ENCODE assay signal across 18 mouse cellular contexts in genomic region chr5:27874211-27874610, GRCm38 (mm10). TPM values are rescaled to one million over a fixed set of nuclear protein-coding genes. Genes with fewer than 3 reads are reported as not detected.
DNase-seq lines count a peak whose midpoint lies in the region; ATAC-seq and TF ChIP-seq lines count a peak whose summit lies in the region.
"Had no signal": no experiment of that assay in that cellular context is flagged by ENCODE, and none has a peak within 500 bp of the region (broad histone marks: within the 10 kb centered on the region; RNA-seq: fewer than 3 reads in every experiment).

No protein-coding gene starts in this region.

- intact Hi-C loops in left cerebral cortex, adult 2 months (cut with DNase I) = loop anchor here (1.0 kb wide), 1 partner anchor 32 kb away; no protein-coding TSS in a partner anchor
- intact Hi-C loops in left cerebral cortex, postnatal 10 days (cut with DNase I) = no loop called here
- intact Hi-C loops in heart, postnatal 36 days (cut with DNase I) = no loop called here

- 82% methylated on average over 5 of the region's 5 CpGs for WGBS in forebrain, embryonic 13.5 days
- 72% methylated on average over 5 of the region's 5 CpGs for WGBS in hindbrain, postnatal 0 days

- TF ChIP-seq CTCF in left cerebral cortex, adult 2 months (IDR thresholded peaks at IDR 0.05) = no peak
- no peak for TF ChIP-seq CTCF in hindbrain, postnatal 0 days (IDR thresholded peaks at IDR 0.05; ENCODE audit: low read depth)

- H3K4me2 ChIP-seq in forebrain, embryonic 13.5 days = no peak overlapping the region
- no peak overlapping the region for H3K4me2 ChIP-seq in hindbrain, postnatal 0 days (ENCODE audit: low read depth, low read length)
- H3K4me2 ChIP-seq: heart, embryonic 13.5 days; limb, embryonic 15.5 days had no signal

- ATAC-seq in forebrain, embryonic 13.5 days = no peak
- no peak for ATAC-seq in hindbrain, postnatal 0 days

- no peaks in the 10 kb centered on the region for H3K27me3 ChIP-seq in forebrain, embryonic 13.5 days
- H3K27me3 ChIP-seq in hindbrain, postnatal 0 days (ENCODE audit: insufficient read depth, low read length) = no peaks in the 10 kb centered on the region
- H3K27me3 ChIP-seq: heart, embryonic 13.5 days; limb, embryonic 15.5 days had no signal

- H3K9ac ChIP-seq in forebrain, embryonic 13.5 days = no peak overlapping the region
- no peak overlapping the region for H3K9ac ChIP-seq in hindbrain, postnatal 0 days (replicated peaks; ENCODE audit: low read length)
- H3K9ac ChIP-seq: heart, embryonic 13.5 days; limb, embryonic 15.5 days had no signal

- peaks cover 14% of the 10 kb centered on the region for H3K4me1 ChIP-seq in forebrain, embryonic 13.5 days
- H3K4me1 ChIP-seq in hindbrain, postnatal 0 days (ENCODE audit: insufficient read depth, low read length) = peaks cover 9% of the 10 kb centered on the region; the same call in 1 of the 2 replicates
- H3K4me1 ChIP-seq: heart, embryonic 13.5 days; limb, embryonic 15.5 days had no signal

- no peak overlapping the region for H3K4me3 ChIP-seq in left cerebral cortex, adult 2 months
- H3K4me3 ChIP-seq in forebrain, embryonic 13.5 days = no peak overlapping the region
- H3K4me3 ChIP-seq in hindbrain, postnatal 0 days (ENCODE audit: low read length) = no peak overlapping the region
- H3K4me3 ChIP-seq: gastrocnemius, adult 2 months; heart, embryonic 13.5 days; limb, embryonic 15.5 days had no signal

- DNase-seq in left cerebral cortex, adult 2 months (ENCODE audit: extremely low spot score in 1 of 2, low spot score in 2 of 2) = no peak
- no peak for DNase-seq in left cerebral cortex, postnatal 10 days (ENCODE audit: extremely low spot score in 1 of 2, low spot score in 2 of 2)
- DNase-seq in frontal cortex, postnatal 36 days (ENCODE audit: low spot score in 2 of 2) = peak; percentile 8 to 42
- DNase-seq in hindbrain, postnatal 0 days (ENCODE audit: low spot score) = no peak
- DNase-seq in embryo, embryonic 11 days = no peak
- no peak for DNase-seq in heart, postnatal 36 days
- DNase-seq: adrenal gland, postnatal 36 days; gastrocnemius, adult 2 months; kidney, adult 11 months; kidney, postnatal 10 days; lung, postnatal 10 days had no signal

- peak overlapping the region; percentile 88 for H3K27ac ChIP-seq in left cerebral cortex, adult 2 months
- peak overlapping the region; percentile 76 for H3K27ac ChIP-seq in forebrain, embryonic 13.5 days
- 0 out of 2 replicates have a peak overlapping the region, but pooled peaks have one; percentile 38 for H3K27ac ChIP-seq in hindbrain, postnatal 0 days
- H3K27ac ChIP-seq: gastrocnemius, adult 2 months; heart, embryonic 13.5 days; limb, embryonic 15.5 days had no signal

- no peaks in the 10 kb centered on the region for H3K9me3 ChIP-seq in forebrain, embryonic 13.5 days (replicated peaks)
- no peaks in the 10 kb centered on the region for H3K9me3 ChIP-seq in hindbrain, postnatal 0 days (ENCODE audit: low read length)
- H3K9me3 ChIP-seq: heart, embryonic 13.5 days; limb, embryonic 15.5 days had no signal

- H3K36me3 ChIP-seq in forebrain, embryonic 13.5 days (ENCODE audit: poor library complexity, severe bottlenecking) = no peaks in the 10 kb centered on the region
- H3K36me3 ChIP-seq in hindbrain, postnatal 0 days (ENCODE audit: insufficient read depth, low read length) = no peaks in the 10 kb centered on the region
- H3K36me3 ChIP-seq: heart, embryonic 13.5 days; limb, embryonic 15.5 days had no signal

RNA-seq across cellular contexts. Expression of gene Htr5a, which starts 32.3 kb away (rescaled TPM):
- total RNA-seq in left cerebral cortex, adult 2 months (2021) = 10 to 100 TPM; 14.5 to 14.7 TPM
- 10 to 100 TPM; 12.8 to 12.9 TPM for total RNA-seq in left cerebral cortex, postnatal 10 days (2021)
- polyA plus RNA-seq in forebrain, embryonic 13.5 days (2015; fragmentation: Nextera tagmentation; extraction: Ambion mirVana) = 0.21 and 0.50 TPM in 2 replicates
- 9.2 and 11.1 TPM in 2 replicates for total RNA-seq in hindbrain, postnatal 0 days (2014; rRNA removed)
- polyA plus RNA-seq in hindbrain, postnatal 0 days (2015; fragmentation: Nextera tagmentation; extraction: Ambion mirVana) = 1.3 TPM in 2 replicates
- not detected for total RNA-seq in heart, postnatal 36 days (2021)
- total RNA-seq: adrenal gland, postnatal 36 days; gastrocnemius, adult 2 months; hematopoietic stem cell, adult 5-6 weeks; megakaryocyte, adult 5-6 weeks had no signal
- polyA plus RNA-seq: heart, embryonic 13.5 days; limb, embryonic 15.5 days; liver, embryonic 16.5 days; thymus, postnatal 0 days had no signal

Comparison
In these comparisons a context has a peak if more than half of its experiments do, and no peak if none do; other contexts are left out.
1. DNase-seq: peak in frontal cortex, postnatal 36 days (2 of 2); none in left cerebral cortex, adult 2 months (0 of 2), left cerebral cortex, postnatal 10 days (0 of 2), hindbrain, postnatal 0 days (single experiment), embryo, embryonic 11 days (single experiment) and heart, postnatal 36 days (0 of 2).
2. H3K27ac ChIP-seq: peak in every context shown above with its lines; median percentile 88 in left cerebral cortex, adult 2 months; 76 in forebrain, embryonic 13.5 days; 38 in hindbrain, postnatal 0 days.
3. RNA of gene Htr5a, which starts 32.3 kb away (total RNA-seq): 14.5 to 14.7 TPM in left cerebral cortex, adult 2 months, 12.8 to 12.9 TPM in left cerebral cortex, postnatal 10 days and 9.2 to 11.1 TPM in hindbrain, postnatal 0 days; not detected in heart, postnatal 36 days; every median in the first group is over 10 times any median in the second.